Mouse (Mus musculus): ENCODE results near the gene St6galnac3. TPM values are rescaled to one million over a fixed set of nuclear protein-coding genes. Genes with fewer than 3 reads are reported as not detected.

The St6galnac3 gene
- total RNA-seq, 2 experiments from 2014 or later: 25.9 to 27.4 TPM

DNA sequence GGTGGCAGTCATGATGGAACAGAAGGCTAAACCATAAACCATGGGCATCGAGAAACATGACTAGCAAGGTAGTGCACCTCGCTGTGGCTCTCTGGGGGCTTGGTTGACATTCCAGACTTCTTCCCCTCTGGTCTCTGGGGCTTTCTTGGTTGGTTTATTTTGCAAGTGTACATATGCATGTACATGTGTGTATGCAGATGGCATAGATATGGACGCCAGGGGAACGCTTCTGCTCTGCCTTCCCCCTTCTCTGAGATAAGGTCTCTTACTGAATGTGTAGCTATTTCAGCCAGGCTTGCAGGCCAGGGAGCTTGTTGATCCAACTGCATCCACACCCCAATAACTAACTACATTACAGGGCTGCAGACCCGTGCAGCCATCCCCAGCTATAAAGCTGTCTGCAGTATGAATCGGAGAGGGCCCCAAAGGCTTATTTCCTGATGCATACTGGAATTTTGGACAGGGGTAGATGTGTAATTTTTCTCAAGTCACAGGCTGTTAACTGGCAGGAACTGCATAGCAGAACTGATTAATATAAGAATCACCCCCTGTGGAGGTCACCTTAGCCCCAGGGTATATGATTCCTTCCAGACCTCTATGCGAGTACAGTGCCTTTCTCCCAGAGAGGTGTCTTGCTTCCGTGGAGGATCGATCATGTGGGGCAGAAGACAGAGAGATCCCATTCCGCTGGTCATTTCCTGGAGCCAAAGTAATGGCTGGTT lies 53.9 kb downstream of the St6galnac3 start:
- TF ChIP-seq CTCF (conservative IDR thresholded peaks at IDR 0.05): no peak
- DNase-seq (ENCODE audit: low spot score in 2 of 2): no peak
- Histone ChIP-seq H3K4me3 (no peak overlapping the region), H3K27ac (no peak overlapping the region)

GRCm38 (mm10) chr3:153669737-153670435 lies 55.1 kb downstream of the St6galnac3 start:
- no peak for TF ChIP-seq CTCF (conservative IDR thresholded peaks at IDR 0.05)
- Histone ChIP-seq H3K27ac (peak overlapping the region; percentile 43; the same call in 1 of the 2 replicates), H3K4me3 (no peak overlapping the region)
- DNase-seq (ENCODE audit: low spot score in 2 of 2): no peak

DNA sequence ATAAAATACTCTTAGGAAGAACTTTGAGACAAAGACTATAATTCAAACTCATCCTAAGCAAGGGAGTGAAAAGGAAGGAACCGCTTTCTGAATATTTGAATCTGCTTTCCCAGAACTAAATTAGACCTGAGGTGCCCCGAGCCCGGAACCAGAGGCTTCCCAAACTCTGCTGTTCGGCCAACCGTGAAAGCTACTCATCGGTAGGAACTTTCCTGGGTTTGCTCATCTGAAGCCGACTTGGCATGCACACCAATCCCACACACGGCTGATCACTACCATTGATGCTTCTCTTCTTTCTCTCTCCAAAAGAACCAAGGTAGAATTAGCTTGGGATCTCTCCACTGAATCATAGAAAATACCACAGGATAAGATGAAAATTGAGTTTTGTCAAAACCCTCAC lies 55.6 kb downstream of the St6galnac3 start:
- Histone ChIP-seq H3K4me3 (no peak overlapping the region), H3K27ac (peak overlapping the region; percentile 43; the same call in 1 of the 2 replicates)
- no peak for DNase-seq (ENCODE audit: low spot score in 2 of 2)
- TF ChIP-seq CTCF (conservative IDR thresholded peaks at IDR 0.05): no peak

DNA sequence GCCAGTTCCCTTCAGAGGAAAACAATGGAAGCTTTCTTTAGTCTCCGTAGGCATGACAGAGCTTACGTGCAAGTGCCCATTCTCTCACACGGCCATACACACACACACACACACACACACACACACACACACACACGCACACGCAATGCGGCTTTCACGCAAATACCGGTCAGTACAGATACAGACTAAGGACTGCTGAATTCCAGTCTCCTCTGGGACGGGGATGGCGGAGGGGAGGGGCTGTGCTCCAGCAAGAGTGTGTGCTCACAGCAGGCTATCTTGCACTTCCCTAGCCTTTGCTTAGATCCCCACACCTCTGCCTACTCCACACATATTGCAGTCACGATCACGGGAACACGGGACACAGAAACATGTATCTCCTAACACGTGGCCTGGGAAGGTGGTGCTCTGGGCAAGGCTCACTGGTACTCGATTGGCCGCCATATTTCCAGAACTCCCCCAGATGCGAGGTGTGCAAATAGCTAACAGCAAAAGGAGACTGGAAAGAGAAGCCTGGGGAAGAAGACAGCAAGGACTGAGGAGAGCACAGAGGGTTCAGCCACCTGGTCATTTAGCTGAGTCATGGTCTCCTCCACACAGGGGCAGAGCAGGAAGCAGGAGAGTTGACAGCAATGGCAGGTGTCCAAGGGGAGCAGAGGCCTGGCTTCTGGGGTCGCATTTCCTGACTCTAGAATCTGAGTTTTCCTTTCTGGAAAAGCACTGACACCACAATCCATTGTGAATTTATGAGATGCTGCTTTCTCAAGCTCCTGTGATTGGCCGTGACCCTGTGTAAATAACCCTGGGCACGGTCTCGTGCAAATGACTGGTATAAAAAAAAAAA lies 56.3 kb downstream of the St6galnac3 start:
- no peak for DNase-seq (ENCODE audit: low spot score in 2 of 2)
- no peak overlapping the region for H3K4me3 ChIP-seq
- H3K27ac ChIP-seq: no peak overlapping the region
- TF ChIP-seq CTCF (conservative IDR thresholded peaks at IDR 0.05): no peak

- DNase-seq (ENCODE audit: low spot score in 2 of 2): no peak
- Histone ChIP-seq H3K4me3 (no peak overlapping the region), H3K27ac (peak overlapping the region; percentile 81)
- no peak for TF ChIP-seq CTCF (conservative IDR thresholded peaks at IDR 0.05)
Observed at GRCm38 (mm10) chr3:153664696-153665095, 60.3 kb downstream of the St6galnac3 start.

GRCm38 (mm10) chr3:153663841-153664427 lies 61.0 kb downstream of the St6galnac3 start:
- H3K27ac ChIP-seq: peak overlapping the region; percentile 81
- no peak for TF ChIP-seq CTCF (conservative IDR thresholded peaks at IDR 0.05)
- no peak overlapping the region for H3K4me3 ChIP-seq
- no peak for DNase-seq (ENCODE audit: low spot score in 2 of 2)

DNA sequence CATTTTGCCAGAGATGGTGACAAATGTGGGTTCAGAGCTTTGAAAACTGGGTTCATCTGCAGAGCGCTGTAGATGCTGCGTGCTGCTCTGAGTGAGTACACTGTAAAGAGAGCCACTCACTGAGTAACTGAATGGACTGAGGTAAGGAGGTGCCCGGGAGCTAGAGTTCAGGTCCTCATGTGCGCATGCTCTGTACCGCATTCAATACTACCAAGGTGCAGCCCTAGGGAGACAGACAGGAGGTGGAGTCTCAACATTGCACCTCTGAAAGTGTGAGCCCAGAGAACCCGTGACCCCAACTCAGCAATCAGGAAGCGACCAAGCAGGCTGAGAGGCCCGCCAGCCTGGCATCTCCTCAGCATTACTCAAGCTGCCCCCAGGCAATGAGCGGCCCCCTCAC lies 62.2 kb downstream of the St6galnac3 start:
- no peak for TF ChIP-seq CTCF (conservative IDR thresholded peaks at IDR 0.05)
- Histone ChIP-seq H3K4me3 (no peak overlapping the region), H3K27ac (peak overlapping the region; percentile 83)
- DNase-seq (ENCODE audit: low spot score in 2 of 2): no peak

DNA sequence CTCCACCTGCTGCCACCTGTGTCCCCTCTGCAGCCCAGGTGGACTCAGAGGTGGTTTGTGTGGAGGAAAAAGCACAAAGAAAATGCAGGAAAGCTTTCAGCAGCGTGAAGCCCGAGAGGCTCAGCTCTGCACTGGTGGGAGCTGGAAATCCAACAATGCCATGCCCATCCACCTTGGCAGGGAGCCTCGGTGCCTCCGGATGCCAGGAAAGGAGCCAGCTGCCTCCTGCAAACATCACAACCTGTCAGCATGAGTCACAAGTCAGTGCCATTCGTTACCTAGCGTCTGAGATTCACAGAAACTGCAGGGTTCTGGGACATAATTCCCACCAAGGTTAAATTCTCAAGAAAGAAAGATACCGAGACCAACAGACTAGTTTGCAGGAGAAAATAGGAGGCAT lies 63.0 kb downstream of the St6galnac3 start:
- H3K4me3 ChIP-seq: no peak overlapping the region
- peak; percentile 53 to 57 for DNase-seq (ENCODE audit: low spot score in 2 of 2)
- no peak for TF ChIP-seq CTCF (conservative IDR thresholded peaks at IDR 0.05)
- peak overlapping the region; percentile 83 for H3K27ac ChIP-seq

DNA sequence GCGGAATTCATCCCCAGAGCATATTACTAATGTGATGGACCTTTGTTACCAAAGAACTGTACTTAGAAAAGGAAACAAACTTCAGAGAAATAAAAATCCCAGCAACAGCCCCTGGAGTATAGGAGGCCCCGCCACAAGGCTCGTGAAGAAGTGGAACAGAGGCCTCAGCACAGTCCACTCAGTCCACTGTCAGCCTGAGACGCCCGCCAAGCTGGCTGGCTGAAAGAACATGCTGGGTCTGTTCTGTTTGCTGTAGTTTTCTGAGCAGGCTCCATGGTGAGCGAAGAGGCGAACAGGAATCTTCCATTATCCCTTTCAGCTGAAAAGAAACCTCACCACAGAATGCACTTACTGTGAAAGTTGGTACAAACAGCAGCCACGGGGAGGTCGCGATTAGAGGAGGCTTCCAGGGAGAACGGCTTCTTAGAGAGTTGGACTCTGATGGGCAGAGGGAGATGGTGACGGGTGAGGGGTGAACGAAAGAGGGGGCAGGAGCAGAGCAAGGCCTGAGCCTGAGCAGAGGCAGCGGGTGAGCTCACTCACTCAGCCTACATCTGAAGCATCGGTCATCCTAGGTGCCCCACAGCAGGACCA lies 65.3 kb downstream of the St6galnac3 start:
- Histone ChIP-seq H3K4me3 (no peak overlapping the region), H3K27ac (peak overlapping the region; percentile 78)
- DNase-seq (ENCODE audit: low spot score in 2 of 2): no peak
- TF ChIP-seq CTCF (conservative IDR thresholded peaks at IDR 0.05): no peak

- Histone ChIP-seq H3K4me3 (no peak overlapping the region), H3K27ac (peak overlapping the region; percentile 78)
- peak; percentile 83 for TF ChIP-seq CTCF (conservative IDR thresholded peaks at IDR 0.05)
- DNase-seq (ENCODE audit: low spot score in 2 of 2): peak in 1 of 2 experiments; percentile 53
Observed at GRCm38 (mm10) chr3:153658051-153658777, 66.8 kb downstream of the St6galnac3 start.

- TF ChIP-seq CTCF (conservative IDR thresholded peaks at IDR 0.05): peak; percentile 97
- DNase-seq (ENCODE audit: low spot score in 2 of 2): peak; percentile 80 to 85
Observed at GRCm38 (mm10) chr3:153655071-153655470, 69.9 kb downstream of the St6galnac3 start.

GRCm38 (mm10) chr3:153652850-153653249 lies 72.1 kb downstream of the St6galnac3 start:
- H3K27ac ChIP-seq: peak overlapping the region; percentile 88
- TF ChIP-seq CTCF (conservative IDR thresholded peaks at IDR 0.05): no peak

More at GRCm38 (mm10) chr3:153655071-153655470, 69.9 kb downstream of the St6galnac3 start:
- Histone ChIP-seq H3K4me3 (no peak overlapping the region), H3K27ac (peak overlapping the region; percentile 88)

More at GRCm38 (mm10) chr3:153652850-153653249, 72.1 kb downstream of the St6galnac3 start:
- no peak overlapping the region for H3K4me3 ChIP-seq
- no peak for DNase-seq (ENCODE audit: low spot score in 2 of 2)

Data from layer of hippocampus, adult 2 months (tissue).